Mouse (Mus musculus): ENCODE measurements around the gene Upb1. TPM values are rescaled to one million over a fixed set of nuclear protein-coding genes. Genes with fewer than 3 reads are reported as not detected.
A peak's percentile ranks its signal among the peaks of the same experiment; 100 is the strongest.
"Not testable (repeated sequence)": the region's sequence is repeated elsewhere in the genome, so short reads cannot be mapped to it uniquely, and the experiment has no call there.

The Upb1 gene
- polyA plus RNA-seq, 1 experiment from 2014 or later = 0.14 TPM

DNA sequence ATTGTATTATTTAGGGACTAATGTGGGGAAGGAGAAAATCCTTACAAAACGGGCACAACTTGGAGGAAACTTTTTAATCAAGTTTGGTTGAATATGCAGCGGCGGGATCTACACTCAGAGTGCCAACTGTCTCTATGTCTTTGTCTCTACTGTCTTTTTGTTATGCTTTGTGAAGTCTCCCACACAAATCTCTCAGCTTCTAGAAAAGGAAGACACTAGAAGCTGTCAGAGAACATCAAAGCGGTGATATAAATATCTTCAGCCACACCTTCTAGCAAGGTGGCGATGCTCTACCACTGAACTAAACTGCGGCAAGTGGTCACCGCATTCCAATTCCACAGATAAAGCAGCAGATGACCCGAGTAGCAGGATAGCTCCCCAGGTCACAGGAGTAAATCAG, 5.0 kb downstream of the Upb1 start:
- Histone ChIP-seq H3K9me3 (0 out of 2 replicates have a peak, but pooled peaks cover 2% of the 10 kb centered on the region), H3K4me3 (no peak overlapping the region), H3K27ac (replicated peaks) (no peak overlapping the region), H3K36me3 (replicated peaks) (no peaks in the 10 kb centered on the region), H3K27me3 (replicated peaks; ENCODE audit: low read depth, poor library complexity, severe bottlenecking) (no peaks in the 10 kb centered on the region), H3K4me1 (peaks cover 2% of the 10 kb centered on the region)
- no peak for DNase-seq (ENCODE audit: low spot score)
- WGBS = 91% methylated on average over 8 of the region's 8 CpGs

DNA sequence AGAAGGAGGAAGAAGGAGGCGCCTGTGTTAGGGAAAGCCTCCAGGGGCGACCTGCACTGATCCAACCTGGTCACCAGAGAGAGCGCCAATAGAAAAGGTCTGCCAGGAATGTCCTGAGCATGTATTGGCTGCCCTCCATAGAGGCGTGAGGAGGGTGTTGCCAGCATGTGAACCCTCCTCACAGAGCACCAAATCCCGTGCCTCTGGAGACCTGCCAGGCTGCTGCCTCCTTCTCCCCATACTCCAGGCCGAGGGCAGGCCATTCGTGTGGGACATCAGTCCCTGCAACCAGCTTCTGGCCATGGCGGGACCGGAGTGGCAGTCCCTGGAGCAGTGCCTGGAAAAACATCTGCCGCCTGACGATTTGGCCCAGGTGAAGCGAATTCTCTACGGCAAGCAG, 5.8 kb downstream of the Upb1 start:
- WGBS = 46% methylated on average over 13 of the region's 13 CpGs
- peak; percentile 10 for DNase-seq (ENCODE audit: low spot score)

DNA sequence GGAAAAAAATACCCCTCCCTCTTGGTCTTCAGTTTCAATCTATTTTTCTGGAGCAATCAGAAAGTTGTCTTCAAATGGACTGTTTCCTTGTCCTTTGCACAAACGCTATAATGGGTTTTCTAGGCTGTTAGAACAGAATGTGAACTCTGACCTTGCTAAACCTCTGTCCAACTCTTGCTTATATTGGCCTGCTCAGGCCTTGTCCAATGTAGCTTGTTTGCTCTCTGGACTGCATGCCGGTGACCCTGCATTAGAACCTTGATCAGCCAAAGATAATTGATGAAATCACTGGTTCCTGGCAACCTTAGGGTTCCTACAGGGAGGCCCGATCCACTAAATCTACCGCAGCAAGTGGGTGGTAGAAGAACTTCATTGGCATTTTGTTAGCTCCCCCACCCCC, 6.8 kb downstream of the Upb1 start:
- 71% methylated on average over 4 of the region's 4 CpGs for whole genome bisulfite sequencing
- H3K4me1 ChIP-seq = peaks cover 14% of the 10 kb centered on the region
- no peaks in the 10 kb centered on the region for H3K27me3 ChIP-seq (replicated peaks; ENCODE audit: low read depth, poor library complexity, severe bottlenecking)
- no peak overlapping the region for H3K4me3 ChIP-seq
- DNase-seq (ENCODE audit: low spot score) = no peak
- no peak overlapping the region for H3K27ac ChIP-seq (replicated peaks)
- 0 out of 2 replicates have a peak, but pooled peaks cover 2% of the 10 kb centered on the region for H3K9me3 ChIP-seq
- no peaks in the 10 kb centered on the region for H3K36me3 ChIP-seq (replicated peaks)

More for the DNA sequence above, 5.8 kb downstream of the Upb1 start:
- no peak overlapping the region for H3K4me3 ChIP-seq
- peaks cover 7% of the 10 kb centered on the region for H3K4me1 ChIP-seq
- H3K27me3 ChIP-seq (replicated peaks; ENCODE audit: low read depth, poor library complexity, severe bottlenecking) = no peaks in the 10 kb centered on the region
- H3K27ac ChIP-seq (replicated peaks) = no peak overlapping the region
- H3K36me3 ChIP-seq (replicated peaks) = no peaks in the 10 kb centered on the region
- 0 out of 2 replicates have a peak, but pooled peaks cover 2% of the 10 kb centered on the region for H3K9me3 ChIP-seq

DNA sequence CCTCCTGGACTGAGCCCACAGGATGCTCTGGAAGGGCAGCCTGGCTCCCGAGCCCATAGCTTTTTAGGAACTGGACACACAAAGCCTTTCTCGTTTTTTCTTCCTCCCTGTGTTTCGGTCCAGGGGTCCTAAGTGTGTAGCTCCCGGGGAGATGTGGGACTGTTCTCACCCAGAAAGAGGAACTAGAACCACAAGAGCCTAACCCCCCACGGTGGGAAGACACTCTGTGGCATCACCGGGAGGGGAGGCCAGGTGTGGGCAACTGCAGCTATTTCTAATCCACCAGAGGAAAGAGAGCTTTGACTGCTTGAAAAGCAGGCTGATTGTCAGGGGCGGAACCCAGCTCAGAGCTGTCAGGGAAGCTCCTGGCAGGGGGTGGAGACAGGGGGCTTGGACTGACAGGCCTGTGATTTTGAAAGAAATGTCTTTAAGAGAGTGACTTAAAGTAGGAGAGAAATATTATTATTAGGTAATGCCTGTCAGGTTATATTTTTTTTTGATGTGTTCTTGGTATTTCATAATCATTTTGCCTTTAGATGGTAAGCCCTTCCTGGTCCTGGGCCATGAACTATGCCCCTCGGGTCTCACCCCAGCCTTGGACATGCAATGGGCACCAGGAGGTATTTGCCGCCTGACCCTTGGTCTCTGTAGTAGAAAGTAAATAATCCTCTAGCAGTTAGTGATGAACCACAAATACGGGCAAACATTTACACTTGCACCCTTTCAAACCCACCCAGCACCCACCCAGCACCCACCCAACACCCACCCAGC, 10.6 kb downstream of the Upb1 start:
- peaks cover 17% of the 10 kb centered on the region for H3K4me1 ChIP-seq
- WGBS = 39% methylated on average over 10 of the region's 10 CpGs
- H3K27ac ChIP-seq (replicated peaks); DNase-seq (ENCODE audit: low spot score); H3K9me3 ChIP-seq; H3K36me3 ChIP-seq (replicated peaks); H3K27me3 ChIP-seq (replicated peaks; ENCODE audit: low read depth, poor library complexity, severe bottlenecking); H3K4me3 ChIP-seq: not testable (repeated sequence)

DNA sequence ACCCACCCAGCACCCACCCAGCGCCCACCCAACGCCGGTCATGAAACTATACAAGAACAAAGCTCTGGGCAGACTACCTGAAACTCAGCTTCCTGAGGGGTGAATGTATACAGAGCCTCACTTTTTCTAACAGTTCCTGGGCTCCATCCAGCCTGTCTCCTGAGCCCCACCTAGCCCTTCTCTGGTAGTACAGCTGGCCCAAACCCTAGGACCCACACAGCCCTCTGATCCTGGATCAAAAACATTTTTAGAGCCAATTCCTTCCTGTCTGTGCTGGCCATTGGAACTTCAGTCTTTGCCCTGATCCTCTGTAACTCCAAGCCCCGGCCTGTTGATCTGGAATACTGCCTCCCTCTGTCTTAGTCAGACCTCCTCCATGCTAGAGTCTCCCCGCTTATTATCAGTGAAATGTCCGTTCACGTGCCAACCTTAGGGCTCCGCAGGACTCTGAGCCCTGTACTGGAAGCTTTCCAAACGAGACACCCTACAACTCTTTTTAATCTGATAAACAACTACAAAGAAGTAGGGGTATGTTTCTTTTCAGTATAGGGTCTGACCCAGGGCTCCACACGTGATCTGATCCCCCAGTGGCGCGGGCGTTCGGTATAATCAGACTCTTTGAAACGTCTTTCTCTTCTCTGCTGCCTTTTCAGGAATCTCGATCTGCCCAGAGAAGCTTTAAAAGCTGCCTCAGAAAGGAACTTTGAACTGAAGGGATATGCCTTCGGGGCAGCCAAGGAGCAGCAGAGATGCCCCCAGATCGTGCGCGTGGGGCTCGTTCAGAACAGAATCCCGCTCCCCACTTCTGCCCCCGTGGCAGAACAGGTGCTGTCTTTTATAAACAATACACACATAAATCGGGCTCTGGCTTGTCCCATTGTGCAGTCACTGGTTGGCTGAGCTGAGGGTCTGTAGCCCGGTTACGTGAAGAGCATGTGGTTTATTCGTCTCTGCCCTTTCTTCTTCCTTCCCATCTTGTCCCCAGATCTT, 11.5 kb downstream of the Upb1 start:
- Histone ChIP-seq H3K4me1 (peaks cover 17% of the 10 kb centered on the region), H3K27me3 (replicated peaks; ENCODE audit: low read depth, poor library complexity, severe bottlenecking) (no peaks in the 10 kb centered on the region), H3K4me3 (no peak overlapping the region), H3K9me3 (no peaks in the 10 kb centered on the region), H3K27ac (replicated peaks) (no peak overlapping the region; the same call in 1 of the 2 replicates), H3K36me3 (replicated peaks) (no peaks in the 10 kb centered on the region)
- no peak for DNase-seq (ENCODE audit: low spot score)
- 69% methylated on average over 27 of the region's 27 CpGs for WGBS

DNA sequence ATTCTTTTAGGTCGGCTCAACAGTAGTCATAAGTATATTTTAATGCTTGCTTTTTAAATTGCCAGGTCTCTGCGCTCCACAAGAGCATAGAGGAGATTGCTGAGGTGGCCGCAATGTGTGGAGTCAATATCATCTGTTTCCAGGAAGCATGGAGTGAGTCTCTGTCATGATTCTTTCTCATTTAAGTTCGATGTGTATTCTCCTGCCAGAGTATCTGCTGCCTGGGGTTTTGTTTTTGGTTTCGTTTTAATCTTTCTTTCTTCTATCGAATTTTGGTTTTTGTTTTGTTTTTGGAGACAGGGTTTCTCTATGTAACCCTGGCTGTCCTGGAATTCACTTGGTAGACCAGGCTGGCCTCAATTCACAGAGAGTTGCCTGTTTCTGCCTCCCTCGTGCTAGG, 14.0 kb downstream of the Upb1 start:
- Histone ChIP-seq H3K27me3 (replicated peaks; ENCODE audit: low read depth, poor library complexity, severe bottlenecking) (no peaks in the 10 kb centered on the region), H3K9me3 (no peaks in the 10 kb centered on the region), H3K27ac (replicated peaks) (no peak overlapping the region), H3K36me3 (replicated peaks) (no peaks in the 10 kb centered on the region), H3K4me3 (no peak overlapping the region), H3K4me1 (peaks cover 17% of the 10 kb centered on the region)
- whole genome bisulfite sequencing = 88% methylated on average over 7 of the region's 7 CpGs
- DNase-seq (ENCODE audit: low spot score) = no peak

DNA sequence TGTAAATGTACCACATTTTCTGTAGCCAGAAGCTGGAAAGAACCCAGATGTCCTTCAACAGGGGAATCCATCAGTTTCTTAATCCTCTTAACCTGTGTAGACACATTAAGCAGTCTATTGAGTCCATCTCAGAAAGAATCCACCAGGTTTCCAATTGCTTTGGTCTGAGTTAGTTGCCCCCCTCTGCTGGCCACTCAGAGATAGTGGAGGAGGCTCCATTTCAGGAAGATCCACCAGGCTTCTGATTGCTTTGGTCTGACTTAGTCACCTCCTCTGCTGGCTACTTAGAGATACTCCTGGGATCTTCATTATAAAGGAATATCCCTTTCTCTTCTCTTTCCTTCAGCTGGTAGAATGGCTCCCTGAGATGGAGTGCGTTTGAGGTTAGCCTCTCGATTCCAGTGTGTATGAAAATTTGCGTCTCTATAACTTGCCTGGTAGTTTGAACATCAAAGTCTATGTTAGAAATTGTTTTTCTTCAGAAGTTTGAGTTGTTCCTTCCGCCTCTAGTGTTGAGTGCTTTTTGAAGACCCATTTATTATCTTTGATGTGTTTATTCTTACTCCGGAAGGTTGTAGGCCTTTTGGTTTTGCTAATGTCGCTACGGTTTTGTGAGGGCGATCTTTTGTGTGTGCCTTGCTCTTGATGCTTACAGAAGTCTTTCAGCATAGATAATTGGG, 16.6 kb downstream of the Upb1 start:
- no peak overlapping the region for H3K27ac ChIP-seq (replicated peaks)
- WGBS = 92% methylated on average over 8 of the region's 8 CpGs
- H3K36me3 ChIP-seq (replicated peaks) = no peaks in the 10 kb centered on the region
- no peaks in the 10 kb centered on the region for H3K27me3 ChIP-seq (replicated peaks; ENCODE audit: low read depth, poor library complexity, severe bottlenecking)
- H3K4me1 ChIP-seq = peaks cover 6% of the 10 kb centered on the region
- no peak for DNase-seq (ENCODE audit: low spot score)
- H3K4me3 ChIP-seq = no peak overlapping the region
- H3K9me3 ChIP-seq = no peaks in the 10 kb centered on the region

DNA sequence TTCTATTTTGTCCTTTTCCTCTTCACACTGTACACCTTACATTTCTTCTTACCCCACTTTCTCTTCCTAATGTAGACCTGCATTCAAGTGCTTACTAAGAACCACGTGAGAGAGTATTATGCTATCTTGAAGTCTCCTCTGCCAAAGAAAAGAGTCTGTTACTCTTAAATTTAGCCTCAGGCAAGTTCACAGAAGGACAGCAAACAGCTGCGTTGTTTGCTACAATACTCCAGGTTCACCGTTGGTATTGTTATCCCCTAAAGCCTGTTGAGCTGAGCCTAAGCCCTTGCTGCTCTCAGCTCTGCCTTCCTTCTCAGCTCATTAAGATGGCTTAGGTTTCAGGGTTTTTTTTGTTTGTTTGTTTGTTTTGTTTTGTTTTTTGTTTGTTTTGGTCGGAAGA, 17.8 kb downstream of the Upb1 start:
- 52% methylated on average over 4 of the region's 4 CpGs for WGBS
- Histone ChIP-seq H3K27me3 (replicated peaks; ENCODE audit: low read depth, poor library complexity, severe bottlenecking) (no peaks in the 10 kb centered on the region), H3K36me3 (replicated peaks) (no peaks in the 10 kb centered on the region), H3K4me3 (no peak overlapping the region), H3K9me3 (no peaks in the 10 kb centered on the region), H3K4me1 (no peaks in the 10 kb centered on the region), H3K27ac (replicated peaks) (no peak overlapping the region)
- DNase-seq (ENCODE audit: low spot score) = no peak

DNA sequence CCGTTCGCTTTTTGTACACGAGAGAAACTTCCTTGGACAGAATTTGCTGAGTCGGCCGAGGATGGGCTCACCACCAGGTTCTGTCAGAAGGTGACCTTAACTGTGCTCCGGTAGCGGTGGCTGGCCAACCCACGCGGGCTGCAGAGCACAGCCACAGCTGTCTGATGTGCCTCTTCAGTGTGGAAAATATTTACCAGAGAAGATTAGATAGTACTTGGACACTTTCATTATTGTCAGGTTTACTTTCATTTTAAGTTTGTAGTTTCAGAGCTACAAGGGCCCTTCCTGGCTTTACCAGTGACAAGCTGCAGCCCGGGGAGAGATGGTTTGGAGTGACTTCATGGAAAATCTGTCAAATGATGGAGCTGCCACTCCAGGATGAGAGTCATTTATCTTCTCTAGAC, 23.6 kb downstream of the Upb1 start:
- no peaks in the 10 kb centered on the region for H3K36me3 ChIP-seq (replicated peaks)
- no peaks in the 10 kb centered on the region for H3K4me1 ChIP-seq
- WGBS = 93% methylated on average over 10 of the region's 10 CpGs
- no peak overlapping the region for H3K27ac ChIP-seq (replicated peaks)
- no peak for DNase-seq (ENCODE audit: low spot score)
- no peak overlapping the region for H3K4me3 ChIP-seq
- H3K27me3 ChIP-seq (replicated peaks; ENCODE audit: low read depth, poor library complexity, severe bottlenecking) = no peaks in the 10 kb centered on the region
- H3K9me3 ChIP-seq = no peaks in the 10 kb centered on the region

DNA sequence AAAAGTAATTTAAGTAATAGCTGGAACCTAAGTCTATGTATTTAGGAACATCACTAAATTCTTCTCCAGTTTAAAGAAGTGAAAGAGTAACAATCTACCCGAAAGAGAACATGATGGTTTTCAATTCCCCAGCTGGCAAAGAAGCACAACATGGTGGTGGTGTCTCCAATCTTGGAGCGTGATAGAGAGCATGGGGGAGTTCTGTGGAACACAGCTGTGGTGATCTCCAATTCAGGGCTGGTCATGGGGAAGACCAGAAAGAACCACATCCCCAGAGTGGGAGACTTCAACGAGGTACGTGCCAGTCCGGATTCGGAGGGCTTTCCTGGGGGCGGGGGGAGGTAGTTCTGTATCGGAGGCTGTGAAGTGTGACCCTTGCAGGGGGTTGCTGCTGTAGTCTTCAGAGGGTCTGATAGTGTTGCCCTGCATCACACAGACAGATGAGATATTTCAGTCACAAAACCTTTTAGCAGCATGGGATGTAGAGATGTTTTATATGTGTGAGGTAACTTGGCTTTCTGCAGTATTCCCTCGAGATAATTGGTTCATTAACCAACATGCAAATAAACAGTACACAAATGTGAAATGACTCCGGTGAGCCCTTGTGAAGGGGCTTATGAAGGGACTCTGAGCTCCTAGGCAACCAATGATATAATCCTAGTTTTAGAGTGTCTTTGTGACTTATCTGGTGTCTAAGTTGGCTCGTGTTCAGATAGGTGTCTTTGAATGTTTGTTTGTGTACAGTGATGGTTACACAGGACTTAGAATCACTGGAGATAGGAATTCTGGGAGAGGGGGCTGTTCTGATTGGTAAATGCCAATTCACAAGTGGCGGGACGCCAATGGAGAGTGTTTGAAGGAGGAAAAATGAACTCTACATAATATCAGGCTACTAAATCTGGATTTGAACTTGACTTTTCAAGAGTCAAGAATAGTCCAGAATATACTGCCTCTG, 27.4 kb downstream of the Upb1 start:
- H3K9me3 ChIP-seq = peaks cover 4% of the 10 kb centered on the region; the same call in 1 of the 2 replicates
- H3K36me3 ChIP-seq (replicated peaks) = no peaks in the 10 kb centered on the region
- no peak overlapping the region for H3K27ac ChIP-seq (replicated peaks)
- no peaks in the 10 kb centered on the region for H3K4me1 ChIP-seq
- 88% methylated on average over 13 of the region's 13 CpGs for WGBS
- no peaks in the 10 kb centered on the region for H3K27me3 ChIP-seq (replicated peaks; ENCODE audit: low read depth, poor library complexity, severe bottlenecking)
- no peak for DNase-seq (ENCODE audit: low spot score)
- H3K4me3 ChIP-seq = no peak overlapping the region

DNA sequence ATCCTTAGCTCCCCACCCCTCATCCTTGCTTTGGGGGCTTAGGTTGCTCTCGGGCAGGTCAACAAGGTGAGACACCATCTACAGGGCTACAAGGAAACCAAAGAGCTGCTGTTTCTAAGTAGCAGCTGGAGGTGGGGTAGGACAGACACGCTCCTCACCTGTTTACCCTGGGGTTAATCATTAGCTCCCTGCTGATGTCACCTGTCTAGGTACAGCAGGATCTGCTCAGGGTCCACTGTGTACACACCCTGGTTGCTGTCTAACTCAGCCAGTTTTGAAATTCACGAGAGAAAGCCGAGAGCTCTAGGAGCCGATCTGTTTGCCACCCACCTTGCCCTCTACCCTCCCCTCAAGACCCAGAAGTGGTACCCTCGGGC, 28.1 kb downstream of the Upb1 start:
- no peak for DNase-seq (ENCODE audit: low spot score)
- no peaks in the 10 kb centered on the region for H3K4me1 ChIP-seq
- no peak overlapping the region for H3K27ac ChIP-seq (replicated peaks)
- peaks cover 4% of the 10 kb centered on the region; the same call in 1 of the 2 replicates for H3K9me3 ChIP-seq
- H3K4me3 ChIP-seq = no peak overlapping the region
- no peaks in the 10 kb centered on the region for H3K27me3 ChIP-seq (replicated peaks; ENCODE audit: low read depth, poor library complexity, severe bottlenecking)
- WGBS = 84% methylated on average over 6 of the region's 6 CpGs
- no peaks in the 10 kb centered on the region for H3K36me3 ChIP-seq (replicated peaks)

Measured in embryonic facial prominence, embryonic 10.5 days (tissue).